Mouse (Mus musculus) ES-E14 (cell line): ENCODE results near the gene Pstpip1. TPM values are rescaled to one million over a fixed set of nuclear protein-coding genes. Genes with fewer than 3 reads are reported as not detected.

Experiments
- DNase-seq: peaks from one replicate; pipeline ENCODE4 v3.0.0-alpha.2; 2013; ENCODE audit warnings: low read depth, low spot score
- H3K27ac ChIP-seq: 2 replicates; pipeline ENCODE4 v1.5.1; 2012; ENCODE audit warnings: low read depth, mild to moderate bottlenecking, low read length, moderate library complexity, mixed read lengths; ENCODE audit not compliant: poor library complexity, insufficient read depth, severe bottlenecking
- H3K36me3 ChIP-seq: 2 replicates; pipeline ENCODE4 v1.6.1; 2012; ENCODE audit warnings: mild to moderate bottlenecking, low read length, moderate library complexity, mixed read lengths; ENCODE audit not compliant: control insufficient read depth, poor library complexity, insufficient read depth, severe bottlenecking
- H3K4me1 ChIP-seq, 2 experiments: fragments of 150-350 bp in 1 of 2; sonication (generic) in 1 of 2; 2 replicates each; pipeline ENCODE4 v1.6.1; 2012; ENCODE audit warnings: low read length in 2 of 2, mild to moderate bottlenecking in 1 of 2, mixed read lengths in 1 of 2; ENCODE audit not compliant: control insufficient read depth in 2 of 2, insufficient read depth in 2 of 2, poor library complexity in 1 of 2
- H3K4me3 ChIP-seq, 2 experiments: fragments of 150-350 bp in 1 of 2; sonication (generic) in 1 of 2; 2 replicates each; pipeline ENCODE4 v1.5.1; 2012; ENCODE audit warnings: low read length in 2 of 2, low read depth in 1 of 2, mild to moderate bottlenecking in 1 of 2, mixed read lengths in 1 of 2; ENCODE audit not compliant: insufficient read depth in 1 of 2, poor library complexity in 1 of 2, severe bottlenecking in 1 of 2
- H3K9ac ChIP-seq: 2 replicates; pipeline ENCODE4 v1.6.1; 2012; ENCODE audit warnings: low read depth, mild to moderate bottlenecking, low read length, mixed read lengths; ENCODE audit not compliant: poor library complexity, insufficient read depth, severe bottlenecking
- H3K9me3 ChIP-seq: fragments of 150-350 bp; sonication (generic); 2 replicates; pipeline ENCODE4 v1.6.1; 2012; ENCODE audit warnings: low read depth, mild to moderate bottlenecking, low read length; ENCODE audit not compliant: control insufficient read depth, insufficient read depth
- CHD2 ChIP-seq: IDR thresholded peaks from 2 replicates; pipeline ENCODE4 v1.6.1; 2014; ENCODE audit warnings: mild to moderate bottlenecking, low read depth, low read length, inconsistent platforms
- HCFC1 ChIP-seq: IDR thresholded peaks from 2 replicates; pipeline ENCODE4 v1.6.1; 2012; ENCODE audit warnings: low read length, inconsistent platforms, borderline replicate concordance; ENCODE audit not compliant: insufficient read depth
- MAFK ChIP-seq: IDR thresholded peaks from 2 replicates; pipeline ENCODE4 v1.6.1; 2014; ENCODE audit warnings: mild to moderate bottlenecking, low read depth, low read length, inconsistent platforms; ENCODE audit not compliant: insufficient read depth
- ZC3H11A ChIP-seq: IDR thresholded peaks from 2 replicates; pipeline ENCODE4 v1.6.1; 2012; ENCODE audit warnings: low read depth, mild to moderate bottlenecking, inconsistent platforms, low read length, borderline replicate concordance
- ZNF384 ChIP-seq: IDR thresholded peaks from 2 replicates; pipeline ENCODE4 v1.6.1; 2012; ENCODE audit warnings: low read depth, low read length, inconsistent platforms
- in situ Hi-C, 2 experiments: fragments of 600-800 bp; cut with MboI; formaldehyde crosslinking; loops; one replicate each; pipeline ENCODE4 v1.15.1; 2025; ENCODE audit warnings: low sequenced_read_pairs in 2 of 2, inconsistent platforms in 1 of 2; ENCODE audit not compliant: unreplicated experiment in 2 of 2
- total RNA-seq: library from RNA; depleted of rRNA; stranded (reverse); fragments of 300-350 nt; gene quantifications from 2 replicates; pipeline ENCODE4 v1.2.3, GENCODE M21; 2012

Gene Pstpip1
- total RNA-seq, 1 experiment = 10.4 TPM

DNA sequence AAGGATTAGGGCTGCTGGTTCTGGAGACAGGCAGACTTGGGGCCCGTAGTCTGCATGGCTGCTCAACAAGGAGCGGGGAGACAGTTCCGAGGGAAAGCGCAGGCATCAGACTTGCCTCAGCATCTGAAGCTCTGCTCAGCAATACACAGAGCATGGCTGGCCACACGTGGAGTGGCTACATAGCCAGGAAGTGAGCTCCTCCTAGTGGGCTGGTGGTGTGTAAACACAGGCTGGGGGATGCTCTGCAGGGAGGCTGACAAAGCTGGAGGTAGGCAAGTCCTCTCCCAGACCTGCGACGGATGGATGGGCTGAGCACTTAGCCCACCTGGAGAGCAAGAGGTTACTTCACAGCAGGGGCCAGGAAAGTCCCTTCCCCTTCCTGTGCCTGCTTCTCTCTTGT lies 31.3 kb downstream of the Pstpip1 start:
- TF ChIP-seq HCFC1 = no peak
- no peak for TF ChIP-seq CHD2
- TF ChIP-seq ZC3H11A = no peak
- no peak for TF ChIP-seq MAFK
- no peak for TF ChIP-seq ZNF384
- Histone ChIP-seq H3K9ac (no peak overlapping the region), H3K4me3 (no peak overlapping the region), H3K4me1 (peaks cover 0 to 28% of the 10 kb centered on the region in 2 experiments; a peak in 2 of 4 replicates), H3K9me3 (no peaks in the 10 kb centered on the region), H3K27ac (0 out of 2 replicates have a peak overlapping the region, but pooled peaks have one; percentile 4), H3K36me3 (no peaks in the 10 kb centered on the region)
- in situ Hi-C loops = no loop called here
- DNase-seq = peak; percentile 56

DNA sequence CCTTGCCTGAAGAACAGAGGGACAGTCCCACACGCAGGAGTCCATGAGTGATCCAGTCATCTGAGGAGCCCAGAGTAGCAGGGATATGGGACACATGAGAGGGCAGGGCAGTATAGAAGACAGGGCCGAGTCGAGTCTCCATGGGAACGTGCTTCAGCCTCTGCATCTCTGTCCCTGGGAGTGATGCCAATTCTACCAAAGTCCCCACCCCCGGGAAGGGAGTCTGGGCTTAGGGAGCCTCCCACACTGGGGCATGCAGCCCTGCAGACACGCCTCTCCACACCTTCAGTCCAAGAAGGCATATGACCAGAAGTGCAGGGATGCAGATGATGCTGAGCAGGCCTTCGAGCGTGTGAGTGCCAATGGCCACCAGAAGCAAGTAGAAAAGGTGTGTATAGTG lies 33.2 kb downstream of the Pstpip1 start:
- Histone ChIP-seq H3K9me3 (no peaks in the 10 kb centered on the region), H3K9ac (no peak overlapping the region), H3K4me1 (peaks cover 0 to 28% of the 10 kb centered on the region in 2 experiments; a peak in 2 of 4 replicates), H3K4me3 (no peak overlapping the region), H3K36me3 (no peaks in the 10 kb centered on the region), H3K27ac (no peak overlapping the region)
- DNase-seq = no peak
- in situ Hi-C loops = no loop called here
- no peak for TF ChIP-seq ZNF384
- no peak for TF ChIP-seq MAFK
- no peak for TF ChIP-seq CHD2
- TF ChIP-seq HCFC1 = no peak
- TF ChIP-seq ZC3H11A = no peak

DNA sequence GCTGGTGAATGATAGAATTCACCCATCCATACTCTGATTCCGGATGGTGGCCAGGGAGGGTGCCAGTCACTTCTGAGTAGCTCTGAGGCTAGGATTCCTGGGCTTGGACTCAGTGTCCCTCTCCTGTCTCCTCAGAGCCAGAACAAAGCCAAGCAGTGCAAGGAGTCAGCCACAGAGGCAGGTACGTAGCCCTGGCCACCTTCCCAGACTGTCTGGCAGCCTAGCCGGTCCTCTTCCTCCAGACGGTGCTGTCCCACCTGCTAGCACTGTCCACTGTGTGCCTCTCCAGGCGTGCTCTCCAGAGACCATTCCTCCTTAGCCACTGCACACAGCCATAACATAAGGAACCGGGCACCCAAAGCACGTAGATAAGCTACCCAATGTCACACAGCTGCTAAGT lies 33.9 kb downstream of the Pstpip1 start:
- DNase-seq = no peak
- H3K27ac ChIP-seq = no peak overlapping the region
- in situ Hi-C loops = no loop called here
- H3K36me3 ChIP-seq = no peaks in the 10 kb centered on the region
- H3K9me3 ChIP-seq = no peaks in the 10 kb centered on the region
- H3K4me1 ChIP-seq = peaks cover 0 to 30% of the 10 kb centered on the region in 2 experiments; a peak in 2 of 4 replicates
- TF ChIP-seq ZNF384 (no peak), HCFC1 (no peak), MAFK (no peak), CHD2 (no peak), ZC3H11A (no peak)
- H3K4me3 ChIP-seq = no peak overlapping the region
- H3K9ac ChIP-seq = no peak overlapping the region

DNA sequence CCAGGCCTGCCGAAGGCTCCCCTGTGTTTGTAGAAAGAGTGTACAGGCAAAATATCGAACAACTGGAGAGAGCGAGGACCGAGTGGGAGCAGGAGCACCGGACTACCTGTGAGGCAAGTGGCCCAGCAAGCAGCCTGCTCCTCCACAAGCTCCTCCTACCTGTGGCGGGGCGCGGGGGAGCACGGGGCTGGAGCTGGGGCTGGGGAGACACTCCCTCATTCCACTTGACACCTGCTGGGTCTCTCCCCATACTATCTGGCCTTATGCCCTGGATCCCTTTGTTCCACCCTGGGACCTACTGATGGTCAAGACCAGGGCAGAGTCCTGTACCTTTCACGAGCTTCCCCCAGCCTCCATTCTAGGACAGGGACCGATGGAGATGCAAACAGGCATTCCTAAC lies 34.8 kb downstream of the Pstpip1 start:
- in situ Hi-C loops = no loop called here
- TF ChIP-seq CHD2 (no peak), HCFC1 (no peak), MAFK (no peak), ZC3H11A (no peak), ZNF384 (no peak)
- Histone ChIP-seq H3K9me3 (no peaks in the 10 kb centered on the region), H3K36me3 (no peaks in the 10 kb centered on the region; the same call in 1 of the 2 replicates), H3K9ac (no peak overlapping the region), H3K27ac (no peak overlapping the region), H3K4me3 (no peak overlapping the region; a peak in 1 of 4 replicates), H3K4me1 (peaks cover 0 to 28% of the 10 kb centered on the region in 2 experiments; a peak in 2 of 4 replicates)
- no peak for DNase-seq
